ENCODE assay signal across 29 mouse cellular contexts in the genomic region with DNA sequence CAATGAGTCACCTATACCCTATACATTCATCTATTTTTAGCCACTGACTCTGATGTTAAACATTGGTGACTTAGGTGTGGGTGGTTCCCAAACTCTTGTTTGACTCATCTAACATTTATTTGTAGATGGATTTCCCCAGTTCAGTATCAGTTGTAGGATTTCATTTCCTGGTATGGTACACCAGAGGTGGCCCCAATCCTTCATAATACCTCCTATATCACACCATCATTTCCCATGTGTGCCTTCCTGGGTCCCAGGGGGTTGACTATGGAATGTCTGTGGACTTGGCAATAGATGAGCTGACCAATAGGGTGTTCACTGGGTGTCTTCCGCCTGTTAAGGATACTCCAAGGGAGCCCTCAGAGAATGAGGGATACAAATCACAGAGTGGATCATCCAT. TPM values are rescaled to one million over a fixed set of nuclear protein-coding genes. Genes with fewer than 3 reads are reported as not detected.
A peak's percentile ranks its signal among the peaks of the same experiment; 100 is the strongest.
DNase-seq lines count a peak whose midpoint lies in the region; ATAC-seq and TF ChIP-seq lines count a peak whose summit lies in the region.
"Had no signal": no experiment of that assay in that cellular context is flagged by ENCODE, and none has a peak within 500 bp of the region (broad histone marks: within the 10 kb centered on the region; RNA-seq: fewer than 3 reads in every experiment).

No protein-coding gene starts in this region.

- DNase-seq in lung, embryonic 14.5 days, result no peak
- no peak for DNase-seq in lung, postnatal 4 days
- no peak for DNase-seq in lung, postnatal 10 days
- no peak for DNase-seq in stomach, postnatal 0 days (ENCODE audit: low spot score)
- DNase-seq in hindbrain, postnatal 0 days (ENCODE audit: low spot score), result no peak
- DNase-seq: adrenal gland, adult 8-10 months; adrenal gland, postnatal 14 days; adrenal gland, postnatal 36 days; B cell, adult 2 months; cerebellum, adult 11-12 months; cerebellum, adult 2 months; cerebellum, adult 9-11 months; cerebellum, postnatal 14 days; cerebellum, postnatal 36 days; embryo, embryonic 11 days had no signal

- WGBS in lung, embryonic 14.5 days, result 77% methylated on average over 1 of the region's 1 CpGs
- WGBS in lung, embryonic 16.5 days, result 84% methylated on average over 1 of the region's 1 CpGs
- WGBS in stomach, embryonic 14.5 days, result 94% methylated on average over 1 of the region's 1 CpGs
- 89% methylated on average over 1 of the region's 1 CpGs for WGBS in stomach, postnatal 0 days
- 86% methylated on average over 1 of the region's 1 CpGs for WGBS in hindbrain, postnatal 0 days

- H3K9me3 ChIP-seq in lung, embryonic 14.5 days (ENCODE audit: low read depth, low read length), result no peaks in the 10 kb centered on the region
- H3K9me3 ChIP-seq in lung, embryonic 16.5 days (ENCODE audit: control insufficient read depth, low read length), result no peaks in the 10 kb centered on the region
- no peaks in the 10 kb centered on the region for H3K9me3 ChIP-seq in stomach, embryonic 14.5 days (ENCODE audit: control insufficient read depth, low read depth, low read length)
- H3K9me3 ChIP-seq in stomach, postnatal 0 days (ENCODE audit: control insufficient read depth, low read length), result no peaks in the 10 kb centered on the region
- no peaks in the 10 kb centered on the region for H3K9me3 ChIP-seq in hindbrain, postnatal 0 days (ENCODE audit: low read length)
- H3K9me3 ChIP-seq: embryonic facial prominence, embryonic 13.5 days; embryonic facial prominence, embryonic 15.5 days; forebrain, embryonic 10.5 days; forebrain, embryonic 12.5 days had no signal

- H3K4me2 ChIP-seq in lung, embryonic 14.5 days, result no peak overlapping the region
- H3K4me2 ChIP-seq in lung, embryonic 16.5 days (ENCODE audit: low read depth, low read length), result no peak overlapping the region
- no peak overlapping the region for H3K4me2 ChIP-seq in stomach, embryonic 14.5 days (replicated peaks; ENCODE audit: low read depth, low read length)
- H3K4me2 ChIP-seq in stomach, postnatal 0 days (replicated peaks; ENCODE audit: low read depth), result no peak overlapping the region
- no peak overlapping the region for H3K4me2 ChIP-seq in hindbrain, postnatal 0 days (ENCODE audit: low read depth, low read length)
- H3K4me2 ChIP-seq: embryonic facial prominence, embryonic 13.5 days; embryonic facial prominence, embryonic 15.5 days; forebrain, embryonic 12.5 days had no signal

- H3K36me3 ChIP-seq in lung, embryonic 14.5 days (ENCODE audit: insufficient read depth), result no peaks in the 10 kb centered on the region
- no peaks in the 10 kb centered on the region for H3K36me3 ChIP-seq in lung, embryonic 16.5 days (ENCODE audit: control insufficient read depth, insufficient read depth, low read length)
- no peaks in the 10 kb centered on the region for H3K36me3 ChIP-seq in stomach, embryonic 14.5 days (ENCODE audit: control insufficient read depth, insufficient read depth, low read length)
- H3K36me3 ChIP-seq in stomach, postnatal 0 days (ENCODE audit: control insufficient read depth, insufficient read depth, low read length), result no peaks in the 10 kb centered on the region
- H3K36me3 ChIP-seq in hindbrain, postnatal 0 days (ENCODE audit: insufficient read depth, low read length), result no peaks in the 10 kb centered on the region
- H3K36me3 ChIP-seq: embryonic facial prominence, embryonic 13.5 days; embryonic facial prominence, embryonic 15.5 days; forebrain, embryonic 10.5 days; forebrain, embryonic 12.5 days; G1E had no signal

- H3K9ac ChIP-seq in lung, embryonic 14.5 days, result no peak overlapping the region
- no peak overlapping the region for H3K9ac ChIP-seq in lung, embryonic 16.5 days (ENCODE audit: low read length)
- H3K9ac ChIP-seq in stomach, embryonic 14.5 days (replicated peaks; ENCODE audit: low read depth, low read length), result no peak overlapping the region
- H3K9ac ChIP-seq in stomach, postnatal 0 days (ENCODE audit: low read length), result no peak overlapping the region
- H3K9ac ChIP-seq in hindbrain, postnatal 0 days (replicated peaks; ENCODE audit: low read length), result no peak overlapping the region
- H3K9ac ChIP-seq: embryonic facial prominence, embryonic 13.5 days; embryonic facial prominence, embryonic 15.5 days; forebrain, embryonic 12.5 days had no signal

- peak overlapping the region; percentile 72 for H3K27ac ChIP-seq in lung, embryonic 14.5 days (ENCODE audit: low read depth)
- peak overlapping the region; percentile 80 for H3K27ac ChIP-seq in lung, embryonic 16.5 days (ENCODE audit: low read length)
- H3K27ac ChIP-seq in stomach, embryonic 14.5 days (ENCODE audit: low read length), result no peak overlapping the region
- H3K27ac ChIP-seq in stomach, postnatal 0 days (replicated peaks), result no peak overlapping the region
- H3K27ac ChIP-seq in hindbrain, postnatal 0 days, result no peak overlapping the region
- H3K27ac ChIP-seq: embryonic facial prominence, embryonic 13.5 days; embryonic facial prominence, embryonic 15.5 days; forebrain, embryonic 10.5 days; forebrain, embryonic 12.5 days had no signal

- no peak overlapping the region for H3K4me3 ChIP-seq in lung, embryonic 14.5 days (ENCODE audit: low read depth, low read length)
- H3K4me3 ChIP-seq in lung, embryonic 16.5 days (ENCODE audit: low read length), result no peak overlapping the region
- H3K4me3 ChIP-seq in stomach, embryonic 14.5 days (ENCODE audit: low read depth, low read length), result no peak overlapping the region
- no peak overlapping the region for H3K4me3 ChIP-seq in stomach, postnatal 0 days (ENCODE audit: low read depth, low read length)
- no peak overlapping the region for H3K4me3 ChIP-seq in hindbrain, postnatal 0 days (ENCODE audit: low read length)
- H3K4me3 ChIP-seq: embryonic facial prominence, embryonic 13.5 days; embryonic facial prominence, embryonic 15.5 days; erythroblast, embryonic 14.5 days; forebrain, embryonic 10.5 days; forebrain, embryonic 12.5 days had no signal

- H3K27me3 ChIP-seq in lung, embryonic 14.5 days (ENCODE audit: insufficient read depth, low read length), result no peaks in the 10 kb centered on the region
- no peaks in the 10 kb centered on the region for H3K27me3 ChIP-seq in lung, embryonic 16.5 days (ENCODE audit: control insufficient read depth, insufficient read depth, low read depth, low read length)
- no peaks in the 10 kb centered on the region for H3K27me3 ChIP-seq in stomach, embryonic 14.5 days (ENCODE audit: control insufficient read depth, insufficient read depth, low read length)
- H3K27me3 ChIP-seq in stomach, postnatal 0 days (ENCODE audit: control insufficient read depth, insufficient read depth, low read length), result no peaks in the 10 kb centered on the region
- H3K27me3 ChIP-seq in hindbrain, postnatal 0 days (ENCODE audit: insufficient read depth, low read length), result no peaks in the 10 kb centered on the region
- H3K27me3 ChIP-seq: embryonic facial prominence, embryonic 13.5 days; embryonic facial prominence, embryonic 15.5 days; forebrain, embryonic 12.5 days; Patski had no signal

- no peak for TF ChIP-seq CTCF in lung, embryonic 14.5 days (IDR thresholded peaks at IDR 0.05; ENCODE audit: low read depth)
- no peak for TF ChIP-seq CTCF in stomach, postnatal 0 days (IDR thresholded peaks at IDR 0.05; ENCODE audit: low read depth)
- TF ChIP-seq CTCF in hindbrain, postnatal 0 days (IDR thresholded peaks at IDR 0.05; ENCODE audit: low read depth), result no peak

- ATAC-seq in lung, embryonic 14.5 days (ENCODE audit: insufficient read depth), result no peak
- no peak for ATAC-seq in lung, embryonic 16.5 days (ENCODE audit: low read depth)
- ATAC-seq in stomach, embryonic 14.5 days (ENCODE audit: insufficient number of reproducible peaks, insufficient read depth, low FRiP score, low read depth), result peak; percentile 56; the same call in 1 of the 2 replicates
- ATAC-seq in stomach, postnatal 0 days (ENCODE audit: low FRiP score, low TSS enrichment), result peak; percentile 60
- ATAC-seq in hindbrain, postnatal 0 days, result no peak
- ATAC-seq: activated CD4-positive, CD25-positive, alpha-beta regulatory T cell, adult 4 months; CD4-positive, CD25-positive, alpha-beta regulatory T cell, adult 4 months; forebrain, embryonic 14.5 days; Patski had no signal

- no peak for TF ChIP-seq EP300 in stomach, postnatal 0 days (optimal IDR thresholded peaks at IDR 0.05)

- peaks cover 6% of the 10 kb centered on the region for H3K4me1 ChIP-seq in lung, embryonic 14.5 days (ENCODE audit: insufficient read depth)
- H3K4me1 ChIP-seq in lung, embryonic 16.5 days (replicated peaks; ENCODE audit: control insufficient read depth, insufficient read depth, low read length), result peaks cover 6% of the 10 kb centered on the region
- no peaks in the 10 kb centered on the region for H3K4me1 ChIP-seq in stomach, embryonic 14.5 days (ENCODE audit: control insufficient read depth, insufficient read depth, low read length)
- H3K4me1 ChIP-seq in stomach, postnatal 0 days (replicated peaks; ENCODE audit: control insufficient read depth, insufficient read depth), result no peaks in the 10 kb centered on the region
- no peaks in the 10 kb centered on the region for H3K4me1 ChIP-seq in hindbrain, postnatal 0 days (ENCODE audit: insufficient read depth, low read length)
- H3K4me1 ChIP-seq: forebrain, embryonic 12.5 days had no signal

RNA-seq across cellular contexts. Expression of gene Edn3, which starts 7.2 kb away (rescaled TPM):
- polyA plus RNA-seq in lung, embryonic 14.5 days (2014; fragmentation: Nextera tagmentation; extraction: Ambion mirVana), result 24.2 and 26.0 TPM in 2 replicates
- polyA plus RNA-seq in lung, embryonic 16.5 days (2015; fragmentation: Nextera tagmentation; extraction: Ambion mirVana), result 48.5 and 52.7 TPM in 2 replicates
- polyA plus RNA-seq in stomach, embryonic 14.5 days (2014; fragmentation: Nextera tagmentation; extraction: Ambion mirVana), result 21.3 and 21.9 TPM in 2 replicates
- polyA plus RNA-seq in stomach, postnatal 0 days (2015; fragmentation: Nextera tagmentation; extraction: Ambion mirVana), result 11.2 and 13.0 TPM in 2 replicates
- 3.5 and 5.1 TPM in 2 replicates for total RNA-seq in hindbrain, postnatal 0 days (2014; rRNA removed)
- 5.9 and 7.5 TPM in 2 replicates for polyA plus RNA-seq in hindbrain, postnatal 0 days (2015; fragmentation: Nextera tagmentation; extraction: Ambion mirVana)
- total RNA-seq: CH12.LX; common myeloid progenitor, adult 5-6 weeks had no signal
- polyA plus RNA-seq: activated CD4-positive, CD25-positive, alpha-beta regulatory T cell, adult 4 months; CD4-positive, CD25-positive, alpha-beta regulatory T cell, adult 4 months; erythroblast, embryonic 14.5 days; G1E; Patski had no signal

Comparison
In these comparisons a context has a peak if more than half of its experiments do, and no peak if none do; other contexts are left out.
1. ATAC-seq: peak in stomach, embryonic 14.5 days (single experiment) and stomach, postnatal 0 days (single experiment); none in lung, embryonic 14.5 days (single experiment), lung, embryonic 16.5 days (single experiment) and hindbrain, postnatal 0 days (single experiment).
2. H3K27ac ChIP-seq: peak in lung, embryonic 14.5 days (single experiment) and lung, embryonic 16.5 days (single experiment); none in stomach, embryonic 14.5 days (single experiment), stomach, postnatal 0 days (single experiment) and hindbrain, postnatal 0 days (single experiment).